Mouse (Mus musculus): ENCODE results near the gene Caps2. TPM values are rescaled to one million over a fixed set of nuclear protein-coding genes. Genes with fewer than 3 reads are reported as not detected.
"Not testable (repeated sequence)": the region's sequence is repeated elsewhere in the genome, so short reads cannot be mapped to it uniquely, and the experiment has no call there.

Caps2 gene
- polyA plus RNA-seq (2012; fragmentation: generic; extraction: Trizol): 0.04 TPM

DNA sequence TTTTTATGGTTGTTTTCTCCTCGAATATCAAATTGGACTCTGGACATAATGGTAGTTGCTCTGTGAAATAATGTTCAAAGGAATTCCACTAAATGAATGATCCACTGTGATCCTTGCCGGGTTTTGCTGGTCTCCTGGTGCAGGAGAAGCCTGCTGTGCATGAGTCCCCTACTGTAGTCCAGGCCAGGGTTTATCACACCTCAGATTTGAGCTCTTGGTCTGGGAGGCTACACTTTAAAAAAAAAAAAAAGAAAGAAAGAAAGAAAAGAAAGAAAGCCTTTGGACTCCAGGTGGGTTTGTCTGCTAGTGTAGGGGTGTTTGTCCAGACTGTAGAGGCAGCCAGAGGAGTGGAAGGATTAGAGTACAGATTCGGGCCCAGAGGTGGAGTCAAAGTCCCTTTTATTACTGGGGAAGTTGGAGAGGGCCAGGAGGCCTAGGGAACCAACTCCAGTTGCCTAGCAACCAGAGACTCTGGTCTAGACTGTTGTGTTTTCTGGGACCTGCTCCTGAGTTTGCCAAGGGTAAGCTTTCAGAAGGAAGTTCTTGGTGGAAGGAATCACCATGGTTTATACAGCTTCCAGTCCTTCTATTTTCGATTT, at the start of gene Caps2:
Gene Caps2, plus strand, starts transcription at position 454 of the 599 bp plus-strand sequence.
- H3K4me3 ChIP-seq: no peak within 1 kb of the TSS
- TF ChIP-seq MYOD1 (IDR thresholded peaks at IDR 0.05; ENCODE audit: control insufficient read depth in 1 of 3, insufficient read length in 2 of 3, low read depth in 2 of 3) (no peak), POLR2AphosphoS2 (IDR thresholded peaks at IDR 0.05; ENCODE audit: insufficient read length, low read depth) (no peak), SRF (IDR thresholded peaks at IDR 0.05; ENCODE audit: control insufficient read depth, insufficient read length, low read depth) (no peak), TCF12 (IDR thresholded peaks at IDR 0.05; ENCODE audit: insufficient read depth, poor library complexity, severe bottlenecking) (no peak), TCF3 (IDR thresholded peaks at IDR 0.05; ENCODE audit: insufficient read length, low read depth) (no peak), E2F4 (IDR thresholded peaks at IDR 0.05; ENCODE audit: insufficient read depth) (no peak), REST (IDR thresholded peaks at IDR 0.05; ENCODE audit: insufficient read depth, insufficient read length) (no peak)
- H3K79me2 ChIP-seq (ENCODE audit: control insufficient read depth, insufficient read depth): no peaks in the 10 kb centered on the region
- H3K4me2 ChIP-seq (ENCODE audit: low read depth): peak within 1 kb of the TSS; percentile 12
- no peaks in the 10 kb centered on the region for H3K36me3 ChIP-seq (ENCODE audit: control insufficient read depth, insufficient read depth)
- no peaks in the 10 kb centered on the region for H3K27me3 ChIP-seq (ENCODE audit: control insufficient read depth, insufficient read depth, insufficient read length)
- no peak within 1 kb of the TSS for H3ac ChIP-seq (ENCODE audit: control insufficient read depth, insufficient read length)

- H3K27me3 ChIP-seq (ENCODE audit: control insufficient read depth, insufficient read depth, insufficient read length); H3K4me3 ChIP-seq; H3K4me2 ChIP-seq (ENCODE audit: low read depth); H3K36me3 ChIP-seq (ENCODE audit: control insufficient read depth, insufficient read depth); H3ac ChIP-seq (ENCODE audit: control insufficient read depth, insufficient read length); H3K79me2 ChIP-seq (ENCODE audit: control insufficient read depth, insufficient read depth): not testable (repeated sequence)
Observed at GRCm38 (mm10) chr10:112125090-112125489, 38.3 kb upstream of the Caps2 start.

DNA sequence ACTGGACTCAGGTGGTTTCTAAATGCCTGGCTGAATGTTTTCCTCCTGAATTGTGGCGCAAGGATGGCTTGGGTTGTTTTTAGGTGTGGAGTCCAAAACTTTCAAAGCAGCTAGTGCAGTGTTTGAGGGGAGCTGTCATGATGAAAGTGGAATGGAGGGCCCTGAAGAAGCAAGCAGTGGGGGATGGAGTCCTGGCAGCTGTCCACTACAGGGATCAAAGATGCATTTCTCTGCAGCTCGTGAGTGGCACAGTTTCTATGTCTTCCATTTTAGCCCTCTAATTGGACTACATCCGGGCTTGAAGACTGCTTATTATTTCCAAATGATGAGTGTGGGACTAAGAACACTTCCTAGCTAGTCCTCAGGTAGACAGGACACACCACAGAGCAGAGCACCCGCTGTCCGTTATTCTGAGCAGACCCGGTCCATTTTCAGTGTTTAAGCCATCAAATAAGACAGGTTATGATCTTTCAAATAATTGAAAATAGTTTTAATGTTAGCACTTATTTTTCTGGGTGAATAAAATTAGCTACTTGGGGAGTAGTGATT, 35.7 kb upstream of the Caps2 start:
- H3K4me2 ChIP-seq (ENCODE audit: low read depth); H3K27me3 ChIP-seq (ENCODE audit: control insufficient read depth, insufficient read depth, insufficient read length); H3K4me3 ChIP-seq; H3K79me2 ChIP-seq (ENCODE audit: control insufficient read depth, insufficient read depth); H3K36me3 ChIP-seq (ENCODE audit: control insufficient read depth, insufficient read depth); H3ac ChIP-seq (ENCODE audit: control insufficient read depth, insufficient read length): not testable (repeated sequence)

GRCm38 (mm10) chr10:112132194-112132593, 31.2 kb upstream of the Caps2 start:
- H3K4me2 ChIP-seq (ENCODE audit: low read depth): no peak overlapping the region
- TF ChIP-seq CEBPB (IDR thresholded peaks at IDR 0.05; ENCODE audit: insufficient read depth, poor library complexity, severe bottlenecking) (no peak), TCF12 (IDR thresholded peaks at IDR 0.05; ENCODE audit: insufficient read depth, poor library complexity, severe bottlenecking) (no peak), REST (IDR thresholded peaks at IDR 0.05; ENCODE audit: insufficient read depth, insufficient read length) (no peak), POLR2AphosphoS2 (IDR thresholded peaks at IDR 0.05; ENCODE audit: insufficient read length, low read depth) (no peak), TCF3 (IDR thresholded peaks at IDR 0.05; ENCODE audit: insufficient read length, low read depth) (no peak), SRF (IDR thresholded peaks at IDR 0.05; ENCODE audit: control insufficient read depth, insufficient read length, low read depth) (no peak), MYOD1 (IDR thresholded peaks at IDR 0.05; ENCODE audit: control insufficient read depth in 1 of 3, insufficient read length in 2 of 3, low read depth in 2 of 3) (no peak), MAX (IDR thresholded peaks at IDR 0.05; ENCODE audit: low read depth) (no peak), E2F4 (IDR thresholded peaks at IDR 0.05; ENCODE audit: insufficient read depth) (no peak), USF1 (IDR thresholded peaks at IDR 0.05; ENCODE audit: low read depth) (no peak), MYOG (IDR thresholded peaks at IDR 0.05; ENCODE audit: control insufficient read depth in 1 of 3, insufficient read depth in 1 of 3, insufficient read length in 2 of 3, low read depth in 2 of 3) (no peak), POLR2A (IDR thresholded peaks at IDR 0.05; ENCODE audit: insufficient read length, low read depth) (no peak)

DNA sequence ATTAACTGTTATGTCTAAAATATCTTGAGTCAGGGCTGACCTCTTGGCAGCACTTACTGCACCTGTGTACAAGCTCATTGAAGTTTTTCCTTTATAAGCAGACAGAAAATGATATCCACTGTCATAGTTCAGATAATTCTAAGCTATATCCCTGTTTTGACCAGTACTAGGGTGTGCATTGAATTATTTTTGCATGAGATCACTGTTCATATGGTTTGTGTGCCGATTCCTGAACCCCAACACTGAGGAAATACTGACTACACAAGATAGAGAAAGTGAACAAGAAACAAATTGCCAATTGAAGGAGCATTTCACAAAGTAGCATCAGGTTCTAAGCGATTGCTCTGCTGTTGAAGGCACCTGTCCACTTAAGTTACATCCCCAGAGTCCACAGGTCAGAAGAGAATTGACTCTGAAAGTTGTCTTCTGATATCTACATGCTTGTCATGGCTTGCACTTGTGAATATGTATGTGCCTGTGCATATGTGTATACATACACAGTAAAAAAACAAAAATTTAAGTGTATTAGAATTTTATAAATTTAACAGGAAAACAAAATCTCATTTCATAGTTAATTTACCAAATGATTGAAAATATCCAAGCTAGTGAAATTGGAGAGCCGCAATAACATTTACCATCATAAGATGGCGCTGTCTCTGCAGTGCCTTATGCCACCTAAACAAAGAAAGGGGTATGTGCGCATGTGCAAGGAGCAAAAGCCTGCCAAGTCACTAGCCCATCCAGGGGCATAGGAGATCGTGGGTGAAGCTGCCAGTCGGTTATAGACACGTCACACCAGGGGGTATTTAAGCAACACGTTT, 25.2 kb upstream of the Caps2 start:
- TF ChIP-seq USF1 (IDR thresholded peaks at IDR 0.05; ENCODE audit: low read depth): no peak
- TF ChIP-seq SRF (IDR thresholded peaks at IDR 0.05; ENCODE audit: control insufficient read depth, insufficient read length, low read depth): no peak
- no peak for TF ChIP-seq TCF3 (IDR thresholded peaks at IDR 0.05; ENCODE audit: insufficient read length, low read depth)
- no peak for TF ChIP-seq REST (IDR thresholded peaks at IDR 0.05; ENCODE audit: insufficient read depth, insufficient read length)
- TF ChIP-seq CEBPB (IDR thresholded peaks at IDR 0.05; ENCODE audit: insufficient read depth, poor library complexity, severe bottlenecking): no peak
- Histone ChIP-seq H3K4me3 (no peak overlapping the region), H3K4me2 (ENCODE audit: low read depth) (peak overlapping the region; percentile 50), H3K79me2 (ENCODE audit: control insufficient read depth, insufficient read depth) (no peaks in the 10 kb centered on the region), H3K36me3 (ENCODE audit: control insufficient read depth, insufficient read depth) (no peaks in the 10 kb centered on the region), H3K27me3 (ENCODE audit: control insufficient read depth, insufficient read depth, insufficient read length) (no peaks in the 10 kb centered on the region), H3ac (ENCODE audit: control insufficient read depth, insufficient read length) (no peak overlapping the region)

More at GRCm38 (mm10) chr10:112132194-112132593, 31.2 kb upstream of the Caps2 start:
- H3K4me3 ChIP-seq: no peak overlapping the region
- no peaks in the 10 kb centered on the region for H3K36me3 ChIP-seq (ENCODE audit: control insufficient read depth, insufficient read depth)
- no peaks in the 10 kb centered on the region for H3K27me3 ChIP-seq (ENCODE audit: control insufficient read depth, insufficient read depth, insufficient read length)
- H3ac ChIP-seq (ENCODE audit: control insufficient read depth, insufficient read length): no peak overlapping the region
- H3K79me2 ChIP-seq (ENCODE audit: control insufficient read depth, insufficient read depth): no peaks in the 10 kb centered on the region
